Mouse (Mus musculus) midbrain, embryonic 13.5 days (tissue): Measurements from ENCODE around the gene Rbms2. TPM values are rescaled to one million over a fixed set of nuclear protein-coding genes. Genes with fewer than 3 reads are reported as not detected.

Experiments used
- ATAC-seq: fragments of 200-750 bp; cut with Nextera tagmentation; 2 replicates; pipeline ENCODE4 v1.8.0; 2017; ENCODE audit warnings: mild to moderate bottlenecking, moderate TSS enrichment, moderate library complexity
- H3K27ac ChIP-seq: fragments of 300-500 bp; sonication (generic); 2 replicates; pipeline ENCODE4 v1.5.1; 2015; ENCODE audit warnings: inconsistent platforms, mild to moderate bottlenecking, moderate library complexity
- H3K27me3 ChIP-seq: fragments of 300-500 bp; sonication (generic); 2 replicates; pipeline ENCODE4 v1.6.1; 2015; ENCODE audit warnings: mild to moderate bottlenecking, inconsistent platforms
- H3K36me3 ChIP-seq: fragments of 300-500 bp; sonication (generic); 2 replicates; pipeline ENCODE4 v1.6.1; 2015; ENCODE audit warnings: mild to moderate bottlenecking, inconsistent platforms
- H3K4me1 ChIP-seq: fragments of 300-500 bp; sonication (generic); replicated peaks from 2 replicates; pipeline ENCODE4 v1.6.1; 2015; ENCODE audit warnings: inconsistent platforms
- H3K4me2 ChIP-seq: fragments of 300-500 bp; sonication (generic); replicated peaks from 2 replicates; pipeline ENCODE4 v1.6.1; 2015; ENCODE audit warnings: moderate library complexity, mild to moderate bottlenecking, inconsistent platforms
- H3K4me3 ChIP-seq: fragments of 300-500 bp; sonication (generic); replicated peaks from 2 replicates; pipeline ENCODE4 v1.5.1; 2015; ENCODE audit warnings: mild to moderate bottlenecking, inconsistent platforms
- H3K9ac ChIP-seq: fragments of 300-500 bp; sonication (generic); replicated peaks from 2 replicates; pipeline ENCODE4 v1.6.1; 2015; ENCODE audit warnings: mild to moderate bottlenecking, inconsistent platforms
- H3K9me3 ChIP-seq: fragments of 300-500 bp; sonication (generic); 2 replicates; pipeline ENCODE4 v1.6.1; 2016; ENCODE audit warnings: mild to moderate bottlenecking, inconsistent platforms
- WGBS: fragments of 180-500 bp; shearing (Covaris S2); methylation state at CpG from one replicate; pipeline ENCODE4 v1.1.7; 2015; 5-methylcytosine and 5-hydroxymethylcytosine counted together
- polyA plus RNA-seq: library from polyadenylated mRNA; unstranded; fragments of >200 nt; fragmentation: Nextera tagmentation; extraction: Ambion mirVana; gene quantifications from 2 replicates; pipeline ENCODE4 v1.2.1, GENCODE M21; 2015

The Rbms2 gene
- polyA plus RNA-seq, 1 experiment from 2014 or later: 10.9 TPM

DNA sequence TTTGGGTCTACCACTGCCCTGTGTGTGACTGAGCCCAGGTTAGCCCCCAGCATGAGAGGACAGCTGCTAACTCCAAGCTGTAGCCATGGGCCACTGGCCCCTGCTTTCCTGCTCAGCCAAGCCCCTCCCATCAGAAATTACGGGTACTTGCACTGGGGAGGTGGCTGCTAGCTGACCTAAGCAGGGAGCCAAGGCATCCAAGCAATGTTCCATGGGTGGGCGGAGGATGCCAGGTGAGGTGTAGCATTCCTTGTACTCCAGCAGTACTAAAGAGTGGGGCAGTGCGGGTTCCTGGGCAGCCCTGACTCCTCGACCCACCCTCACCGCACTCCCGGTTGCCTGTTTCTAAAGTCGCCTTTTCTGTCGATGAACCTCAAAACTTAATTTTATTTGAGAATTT lies 52.0 kb downstream of the Rbms2 start:
- peaks cover 80% of the 10 kb centered on the region for H3K36me3 ChIP-seq
- no peak for ATAC-seq

DNA sequence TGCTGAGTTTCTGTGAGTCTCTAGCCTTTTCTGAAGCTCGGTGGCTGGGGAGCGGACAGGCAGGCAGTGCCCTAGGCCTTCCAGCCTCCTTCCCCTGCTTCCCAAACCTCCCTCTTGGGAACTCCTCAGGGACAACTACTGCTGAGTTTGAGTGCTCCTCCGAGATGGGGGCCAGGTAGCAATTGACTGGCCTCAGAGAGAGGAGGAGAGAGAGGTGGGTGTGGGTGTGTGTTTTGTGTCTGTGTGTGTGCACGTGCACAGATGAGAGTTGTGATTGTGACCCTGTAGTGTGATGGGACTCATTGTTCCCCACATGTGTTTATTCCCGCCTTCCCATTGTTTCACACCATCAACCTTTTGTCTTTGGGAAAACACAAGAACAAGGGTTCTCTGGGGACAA lies 52.6 kb downstream of the Rbms2 start:
- H3K4me2 ChIP-seq: no peak overlapping the region
- no peaks in the 10 kb centered on the region for H3K4me1 ChIP-seq
- no peak for ATAC-seq
- H3K27ac ChIP-seq: no peak overlapping the region
- 72% methylated on average over 5 of the region's 5 CpGs for WGBS
- H3K36me3 ChIP-seq: peaks cover 87% of the 10 kb centered on the region
- no peak overlapping the region for H3K9ac ChIP-seq
- no peaks in the 10 kb centered on the region for H3K9me3 ChIP-seq
- H3K27me3 ChIP-seq: no peaks in the 10 kb centered on the region
- no peak overlapping the region for H3K4me3 ChIP-seq

More for the DNA sequence above, 52.0 kb downstream of the Rbms2 start:
- H3K9me3 ChIP-seq: no peaks in the 10 kb centered on the region
- WGBS: 91% methylated on average over 8 of the region's 8 CpGs
- no peak overlapping the region for H3K9ac ChIP-seq
- no peak overlapping the region for H3K4me2 ChIP-seq
- H3K27me3 ChIP-seq: no peaks in the 10 kb centered on the region
- no peak overlapping the region for H3K27ac ChIP-seq
- no peak overlapping the region for H3K4me3 ChIP-seq
- no peaks in the 10 kb centered on the region for H3K4me1 ChIP-seq

GRCm38 (mm10) chr10:128125951-128126350 lies 54.1 kb downstream of the Rbms2 start:
- Histone ChIP-seq H3K4me1 (no peaks in the 10 kb centered on the region), H3K4me2 (no peak overlapping the region), H3K36me3 (peaks cover 94% of the 10 kb centered on the region), H3K27ac (no peak overlapping the region), H3K9ac (no peak overlapping the region), H3K4me3 (no peak overlapping the region), H3K9me3 (no peaks in the 10 kb centered on the region), H3K27me3 (no peaks in the 10 kb centered on the region)
- ATAC-seq: no peak
- WGBS: 90% methylated on average over 14 of the region's 14 CpGs

GRCm38 (mm10) chr10:128124831-128125230 lies 55.3 kb downstream of the Rbms2 start:
- peaks cover 95% of the 10 kb centered on the region for H3K36me3 ChIP-seq
- H3K4me3 ChIP-seq: no peak overlapping the region
- no peak for ATAC-seq
- WGBS: 96% methylated on average over 9 of the region's 9 CpGs
- no peaks in the 10 kb centered on the region for H3K4me1 ChIP-seq
- no peaks in the 10 kb centered on the region for H3K27me3 ChIP-seq
- no peak overlapping the region for H3K9ac ChIP-seq
- H3K4me2 ChIP-seq: no peak overlapping the region
- H3K9me3 ChIP-seq: no peaks in the 10 kb centered on the region
- no peak overlapping the region for H3K27ac ChIP-seq

- Histone ChIP-seq H3K36me3 (peaks cover 98% of the 10 kb centered on the region), H3K27ac (no peak overlapping the region), H3K4me2 (no peak overlapping the region), H3K9ac (0 out of 2 replicates have a peak overlapping the region, but pooled peaks have one; percentile 3), H3K4me1 (no peaks in the 10 kb centered on the region), H3K27me3 (no peaks in the 10 kb centered on the region), H3K9me3 (no peaks in the 10 kb centered on the region), H3K4me3 (no peak overlapping the region)
- ATAC-seq: no peak
- 94% methylated on average over 7 of the region's 7 CpGs for WGBS
Measured at GRCm38 (mm10) chr10:128123833-128124232, 56.3 kb downstream of the Rbms2 start.

DNA sequence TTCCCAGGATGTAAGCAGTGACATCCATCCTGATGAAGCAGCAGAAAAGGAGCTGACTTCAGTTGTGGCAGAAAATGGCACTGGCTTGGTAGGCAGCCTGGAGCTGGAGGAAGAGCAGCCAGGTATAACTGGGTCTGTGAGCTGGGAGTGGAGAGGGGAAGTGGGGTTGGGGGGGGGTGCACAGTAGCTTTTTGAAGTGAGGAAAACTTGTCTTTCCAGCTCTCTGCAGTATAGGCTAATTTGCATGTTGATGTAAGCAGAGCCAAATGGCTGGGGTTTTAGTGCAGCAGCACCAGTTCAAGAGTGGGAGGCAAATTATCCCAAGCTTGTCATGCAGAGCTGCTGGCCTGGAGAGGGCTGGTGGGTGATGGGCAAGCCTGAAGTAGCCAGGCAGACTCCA lies 68.9 kb downstream of the Rbms2 start:
- Histone ChIP-seq H3K4me3 (no peak overlapping the region), H3K9me3 (no peaks in the 10 kb centered on the region), H3K4me2 (no peak overlapping the region), H3K27me3 (no peaks in the 10 kb centered on the region), H3K36me3 (peaks cover 65% of the 10 kb centered on the region), H3K27ac (no peak overlapping the region), H3K4me1 (no peaks in the 10 kb centered on the region), H3K9ac (no peak overlapping the region)
- ATAC-seq: no peak

DNA sequence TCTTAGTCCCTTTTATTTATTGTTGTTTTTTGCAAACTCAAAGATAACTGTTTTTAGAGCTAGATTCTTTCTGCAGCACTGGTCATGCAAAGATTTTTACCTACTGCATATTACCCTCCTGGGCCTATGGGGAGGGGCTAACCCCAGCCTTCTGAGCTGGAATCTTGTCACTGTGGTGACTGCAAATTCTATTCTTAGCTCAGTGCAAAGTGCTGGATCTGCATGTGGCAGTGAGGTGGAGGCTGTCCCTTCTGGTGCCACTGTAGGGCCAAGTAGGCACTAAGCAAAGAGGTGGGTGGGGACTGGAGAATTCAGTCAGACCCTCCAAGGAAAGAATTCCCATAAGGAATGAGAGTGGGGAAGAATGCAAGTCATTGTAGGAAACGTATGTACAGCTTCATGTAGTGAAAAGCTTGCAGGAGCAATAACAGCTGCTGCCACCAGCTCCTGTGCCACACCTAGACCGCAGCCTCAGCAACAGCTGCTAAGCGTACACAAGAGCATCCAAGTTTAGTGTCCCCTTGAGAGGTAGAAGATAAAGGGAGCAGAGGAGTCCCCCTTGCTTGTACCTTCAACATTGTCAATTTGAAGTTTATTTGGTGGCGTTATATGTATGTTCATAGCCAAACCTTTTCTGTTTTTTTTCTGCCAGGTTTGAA lies 69.9 kb downstream of the Rbms2 start:
- WGBS: 89% methylated on average over 4 of the region's 4 CpGs
- Histone ChIP-seq H3K27me3 (no peaks in the 10 kb centered on the region), H3K4me1 (no peaks in the 10 kb centered on the region), H3K4me3 (no peak overlapping the region), H3K27ac (no peak overlapping the region), H3K9ac (no peak overlapping the region), H3K9me3 (no peaks in the 10 kb centered on the region), H3K36me3 (peaks cover 55% of the 10 kb centered on the region), H3K4me2 (no peak overlapping the region)
- ATAC-seq: no peak

DNA sequence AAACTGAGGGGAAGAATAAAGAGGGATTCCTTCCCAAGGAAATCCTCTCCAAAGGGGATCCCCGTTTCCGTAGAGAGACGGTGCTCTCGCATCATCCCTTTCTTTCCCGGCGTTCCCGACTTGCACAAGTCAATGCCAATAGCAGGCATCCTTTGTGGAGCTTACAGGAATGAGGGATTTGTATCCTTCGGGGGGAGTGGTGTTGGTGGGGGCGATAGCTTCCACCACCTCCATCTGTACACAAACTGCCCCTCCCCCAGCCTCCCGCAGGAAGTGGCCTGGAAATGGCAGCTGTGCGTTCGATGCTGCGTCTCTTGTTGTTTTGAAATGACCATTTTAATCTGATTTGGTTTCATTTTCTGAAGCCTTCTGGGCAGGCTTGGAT lies 82.5 kb downstream of the Rbms2 start:
- peaks cover 39% of the 10 kb centered on the region for H3K4me1 ChIP-seq
- peak overlapping the region; percentile 84 for H3K27ac ChIP-seq
- no peaks in the 10 kb centered on the region for H3K27me3 ChIP-seq
- no peak for ATAC-seq
- peak overlapping the region; percentile 76 for H3K4me2 ChIP-seq
- H3K4me3 ChIP-seq: peak overlapping the region; percentile 99
- H3K9me3 ChIP-seq: no peaks in the 10 kb centered on the region
- 0% methylated on average over 13 of the region's 13 CpGs for WGBS
- H3K9ac ChIP-seq: peak overlapping the region; percentile 93
- H3K36me3 ChIP-seq: no peaks in the 10 kb centered on the region

- peak; percentile 81 for ATAC-seq
- Histone ChIP-seq H3K9ac (peak overlapping the region; percentile 93), H3K36me3 (no peaks in the 10 kb centered on the region), H3K4me3 (peak overlapping the region; percentile 99), H3K4me2 (peak overlapping the region; percentile 76), H3K4me1 (peaks cover 43% of the 10 kb centered on the region), H3K27me3 (no peaks in the 10 kb centered on the region), H3K27ac (peak overlapping the region; percentile 84), H3K9me3 (no peaks in the 10 kb centered on the region)
- under 1% methylated on average over 79 of the region's 86 CpGs for WGBS
Measured at GRCm38 (mm10) chr10:128096693-128097586, 83.2 kb downstream of the Rbms2 start.

- H3K4me1 ChIP-seq: peaks cover 50% of the 10 kb centered on the region
Measured at GRCm38 (mm10) chr10:128096313-128096692, 83.8 kb downstream of the Rbms2 start.

DNA sequence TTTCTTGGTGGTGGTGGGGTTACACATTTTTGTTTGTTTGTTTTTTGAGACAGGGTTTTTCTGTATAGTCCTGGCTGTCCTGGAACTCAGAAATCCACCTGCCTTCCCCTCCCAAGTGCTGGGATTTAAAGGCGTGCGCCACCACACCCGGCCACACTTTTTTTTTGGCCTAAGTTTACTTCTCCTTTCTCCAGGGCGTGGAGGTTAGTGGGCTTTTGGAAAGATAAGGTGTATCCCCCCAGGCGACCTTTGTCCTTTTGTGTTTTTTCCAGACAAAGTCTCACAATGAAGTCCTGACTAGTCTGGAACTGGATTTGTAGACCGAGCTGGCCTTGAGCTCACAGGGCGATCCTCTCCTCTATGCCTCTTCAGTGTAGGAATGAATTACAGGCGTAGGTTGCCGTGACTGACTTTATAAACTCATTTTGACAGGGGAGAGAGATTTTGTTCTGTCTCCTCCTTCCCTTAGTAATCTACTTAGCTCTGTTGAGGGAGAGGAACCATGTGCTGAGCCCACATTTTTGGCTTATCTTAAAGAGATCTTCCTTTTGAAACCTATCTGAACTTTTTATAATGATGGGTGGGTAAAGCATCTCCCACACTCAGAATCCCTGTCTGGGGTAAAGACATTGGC lies 85.0 kb downstream of the Rbms2 start:
- 18% methylated on average over 9 of the region's 9 CpGs for WGBS
- peaks cover 58% of the 10 kb centered on the region for H3K4me1 ChIP-seq
- H3K9me3 ChIP-seq: no peaks in the 10 kb centered on the region
- H3K9ac ChIP-seq: no peak overlapping the region
- peak overlapping the region; percentile 71; the same call in 1 of the 2 replicates for H3K4me3 ChIP-seq
- H3K27ac ChIP-seq: no peak overlapping the region
- H3K4me2 ChIP-seq: peak overlapping the region; percentile 92
- peaks cover 8% of the 10 kb centered on the region for H3K36me3 ChIP-seq
- no peaks in the 10 kb centered on the region for H3K27me3 ChIP-seq
- no peak for ATAC-seq

More at GRCm38 (mm10) chr10:128096313-128096692, 83.8 kb downstream of the Rbms2 start:
- peak overlapping the region; percentile 76 for H3K4me2 ChIP-seq
- no peak for ATAC-seq
- H3K27me3 ChIP-seq: no peaks in the 10 kb centered on the region
- H3K9me3 ChIP-seq: no peaks in the 10 kb centered on the region
- 22% methylated on average over 4 of the region's 4 CpGs for WGBS
- H3K36me3 ChIP-seq: no peaks in the 10 kb centered on the region
- no peak overlapping the region for H3K9ac ChIP-seq
- 0 out of 2 replicates have a peak overlapping the region, but pooled peaks have one; percentile 19 for H3K27ac ChIP-seq
- H3K4me3 ChIP-seq: peak overlapping the region; percentile 99; the same call in 1 of the 2 replicates
